Mouse (Mus musculus) heart, adult 18-20 months (tissue): ENCODE results near the gene Dffb. TPM values are rescaled to one million over a fixed set of nuclear protein-coding genes. Genes with fewer than 3 reads are reported as not detected.

ENCODE experiments used
- total RNA-seq, 2 experiments: library from RNA; stranded (reverse); gene quantifications; 2 replicates each; pipeline ENCODE4 v1.2.3; 2021

The Dffb gene
- total RNA-seq, 2 experiments from 2014 or later, result 1.3 to 2.2 TPM

Other genes starting within 250 kb of the Dffb start
- 10 to 100 TPM; 15.5 to 15.8 TPM for gene A430005L14Rik, start 17.9 kb downstream of the Dffb start, total RNA-seq
- gene Cep104, start 68 bp upstream of the Dffb start, total RNA-seq, result 10 to 100 TPM; 28.8 to 29.5 TPM
- 10 to 100 TPM; 38.4 to 41.6 TPM for gene Lrrc47, start 36.6 kb upstream of the Dffb start, total RNA-seq
- 1 to 10 TPM; 5.4 to 5.6 TPM for gene Smim1, start 51.1 kb upstream of the Dffb start, total RNA-seq
- not detected for gene Ccdc27, start 67.6 kb upstream of the Dffb start, total RNA-seq
- gene Trp73, start 165.1 kb upstream of the Dffb start, total RNA-seq, result under 1 TPM in 1 of 2 experiments, not detected in 1; 0.15 TPM
- 10 to 100 TPM; 12.3 to 12.8 TPM for gene Wrap73, start 167.2 kb upstream of the Dffb start, total RNA-seq
- 100 to 1,000 TPM; 120 to 127 TPM for gene Tprgl, start 185.5 kb upstream of the Dffb start, total RNA-seq
- gene Megf6, start 195.6 kb upstream of the Dffb start, total RNA-seq, result 1 to 10 TPM; 3.7 to 4.6 TPM